Mouse (Mus musculus): ENCODE results near the gene Dgkh. TPM values are rescaled to one million over a fixed set of nuclear protein-coding genes. Genes with fewer than 3 reads are reported as not detected.

The Dgkh gene
- polyA plus RNA-seq, 1 experiment from 2014 or later = 2.8 TPM

Other genes starting within 250 kb of the Dgkh start
- 44.0 and 46.3 TPM in 2 replicates for gene Akap11, start 196.0 kb downstream of the Dgkh start, polyA plus RNA-seq (2015; fragmentation: Nextera tagmentation; extraction: Ambion mirVana)
- gene Vwa8, start 116.3 kb upstream of the Dgkh start, polyA plus RNA-seq (2015; fragmentation: Nextera tagmentation; extraction: Ambion mirVana) = 5.4 and 6.3 TPM in 2 replicates

Measured in forebrain, embryonic 16.5 days (tissue).